Mouse (Mus musculus) C2C12 (cell line): ENCODE results near the gene Cdc27.

Experiments used
- CEBPB ChIP-seq: IDR thresholded peaks from one replicate; pipeline ENCODE4 v1.6.1; 2011; ENCODE audit warnings: low read depth, mild to moderate bottlenecking, control low read depth, moderate library complexity
- CTCF ChIP-seq: IDR thresholded peaks from one replicate; pipeline ENCODE4 v1.5.1; 2011; ENCODE audit not compliant: control insufficient read depth, insufficient read depth, insufficient read length
- FOSL1 ChIP-seq: IDR thresholded peaks from one replicate; pipeline ENCODE4 v1.8.0; 2011; ENCODE audit warnings: mild to moderate bottlenecking, low read length; ENCODE audit not compliant: poor library complexity, insufficient read depth, severe bottlenecking
- MAX ChIP-seq: IDR thresholded peaks from one replicate; pipeline ENCODE4 v1.6.1; 2011; ENCODE audit warnings: mild to moderate bottlenecking, control low read depth
- MYOD1 ChIP-seq: IDR thresholded peaks from one replicate; pipeline ENCODE4 v1.6.1; 2011; ENCODE audit warnings: low read depth; ENCODE audit not compliant: control insufficient read depth, insufficient read length
- MYOG ChIP-seq: IDR thresholded peaks from one replicate; pipeline ENCODE4 v1.6.1; 2011; ENCODE audit not compliant: control insufficient read depth, insufficient read length; ENCODE audit errors: extremely low read depth
- USF1 ChIP-seq: IDR thresholded peaks from one replicate; pipeline ENCODE4 v1.6.1; 2011; ENCODE audit warnings: low read depth, mild to moderate bottlenecking, control low read depth, moderate library complexity

DNA sequence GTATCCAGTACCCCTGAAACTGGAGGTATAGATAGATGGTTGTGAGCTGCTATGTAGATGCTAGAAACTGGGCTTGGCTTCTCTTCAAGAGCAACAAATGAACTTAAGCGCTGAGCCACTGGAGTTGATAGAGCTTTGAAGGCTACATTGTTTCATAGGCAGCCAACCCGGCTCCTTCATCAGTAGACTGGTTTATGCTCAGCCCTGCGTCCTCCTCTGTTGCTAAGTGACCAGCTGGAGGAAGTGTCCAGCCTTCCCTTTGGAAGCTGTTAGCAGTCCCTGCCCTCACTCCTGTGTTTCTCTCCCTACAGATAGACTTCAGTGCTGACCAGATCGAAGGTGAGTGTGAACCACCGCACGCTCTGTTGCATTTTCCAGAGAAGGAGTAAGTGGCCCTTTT, 29.7 kb upstream of the Cdc27 start:
- TF ChIP-seq CTCF (no peak), CEBPB (no peak), USF1 (no peak), MAX (no peak), MYOD1 (no peak), MYOG (no peak), FOSL1 (no peak)
